Mouse (Mus musculus) myocyte (in vitro differentiated cells): ENCODE measurements at regions not wholly inside any gene's neighbourhood (a gene's known extent, or its start where the extent isn't known, plus 50 kb on each side); places are given as distances from the start of the nearest gene placed in this dataset.

ENCODE experiments used
- E2F4 ChIP-seq: IDR thresholded peaks from one replicate; pipeline ENCODE4 v1.6.1; 2011; ENCODE audit warnings: mild to moderate bottlenecking, control low read depth, moderate library complexity; ENCODE audit not compliant: insufficient read depth
- MAX ChIP-seq: IDR thresholded peaks from one replicate; pipeline ENCODE4 v1.6.1; 2011; ENCODE audit warnings: low read depth, mild to moderate bottlenecking, control low read depth
- MYOG ChIP-seq, 3 experiments: IDR thresholded peaks; one replicate each; pipeline ENCODE4 v1.6.1; 2011; ENCODE audit warnings: control low read depth in 2 of 3, low read depth in 2 of 3, mild to moderate bottlenecking in 2 of 3; ENCODE audit not compliant: insufficient read length in 2 of 3, control insufficient read depth in 1 of 3, insufficient read depth in 1 of 3
- POLR2A ChIP-seq: IDR thresholded peaks from one replicate; pipeline ENCODE4 v1.6.1; 2011; ENCODE audit warnings: low read depth, mild to moderate bottlenecking, control low read depth, moderate library complexity; ENCODE audit not compliant: insufficient read length
- TCF12 ChIP-seq: IDR thresholded peaks from one replicate; pipeline ENCODE4 v1.6.1; 2011; ENCODE audit warnings: mild to moderate bottlenecking, control low read depth; ENCODE audit not compliant: poor library complexity, insufficient read depth, severe bottlenecking

GRCm38 (mm10) chr6:31332714-31333113 is 65.8 kb upstream of the Mkln1 start:
- TF ChIP-seq POLR2A (no peak), MAX (no peak), E2F4 (no peak), MYOG (IDR thresholded peaks at IDR 0.05; ENCODE audit: control insufficient read depth in 1 of 3, insufficient read depth in 1 of 3, insufficient read length in 2 of 3, low read depth in 2 of 3) (no peak), TCF12 (no peak)
